Mouse (Mus musculus): ENCODE data around the gene Tssk1.

GRCm38 (mm10) chr16:17891567-17891959, 2.5 kb upstream of the Tssk1 start, which contains the start of gene Gm20518:
- no peak for TF ChIP-seq CTCF (IDR thresholded peaks at IDR 0.05; ENCODE audit: extremely low read depth, insufficient read depth, low read length)
- peak; percentile 51; the same call in 1 of the 2 replicates for TF ChIP-seq POLR2A (IDR thresholded peaks at IDR 0.05; ENCODE audit: extremely low read depth, insufficient read depth, low read length)
